Mouse (Mus musculus): ENCODE data around the gene Zbtb20. TPM values are rescaled to one million over a fixed set of nuclear protein-coding genes. Genes with fewer than 3 reads are reported as not detected.

Zbtb20 gene
- polyA plus RNA-seq, 1 experiment, result 14.7 TPM

- Histone ChIP-seq H3K4me3 (ENCODE audit: insufficient read depth, low read length) (no peak overlapping the region), H3K27ac (ENCODE audit: insufficient read depth, low read depth, low read length) (no peak overlapping the region), H3K4me1 (ENCODE audit: control insufficient read depth, insufficient read depth, low read length) (peaks cover 8% of the 10 kb centered on the region)
- TF ChIP-seq CTCF (IDR thresholded peaks at IDR 0.05; ENCODE audit: low read depth, low read length) (no peak), POLR2A (IDR thresholded peaks at IDR 0.05; ENCODE audit: borderline replicate concordance, low read depth, low read length) (no peak)
Observed at GRCm38 (mm10) chr16:43505314-43505950, 629.8 kb downstream of the Zbtb20 start.

- H3K4me3 ChIP-seq (ENCODE audit: insufficient read depth, low read length), result no peak overlapping the region
- peaks cover 8% of the 10 kb centered on the region for H3K4me1 ChIP-seq (ENCODE audit: control insufficient read depth, insufficient read depth, low read length)
- no peak overlapping the region for H3K27ac ChIP-seq (ENCODE audit: insufficient read depth, low read depth, low read length)
- TF ChIP-seq CTCF (IDR thresholded peaks at IDR 0.05; ENCODE audit: low read depth, low read length) (no peak), POLR2A (IDR thresholded peaks at IDR 0.05; ENCODE audit: borderline replicate concordance, low read depth, low read length) (no peak)
Observed at GRCm38 (mm10) chr16:43506189-43506751, 630.6 kb downstream of the Zbtb20 start.

- Histone ChIP-seq H3K4me1 (ENCODE audit: control insufficient read depth, insufficient read depth, low read length) (peaks cover 8% of the 10 kb centered on the region), H3K27ac (ENCODE audit: insufficient read depth, low read depth, low read length) (no peak overlapping the region), H3K4me3 (ENCODE audit: insufficient read depth, low read length) (no peak overlapping the region)
- no peak for TF ChIP-seq POLR2A (IDR thresholded peaks at IDR 0.05; ENCODE audit: borderline replicate concordance, low read depth, low read length)
- TF ChIP-seq CTCF (IDR thresholded peaks at IDR 0.05; ENCODE audit: low read depth, low read length), result no peak
Observed at GRCm38 (mm10) chr16:43506771-43507405, 631.2 kb downstream of the Zbtb20 start.

- Histone ChIP-seq H3K4me1 (ENCODE audit: control insufficient read depth, insufficient read depth, low read length) (peaks cover 6% of the 10 kb centered on the region), H3K27ac (ENCODE audit: insufficient read depth, low read depth, low read length) (no peak overlapping the region), H3K4me3 (ENCODE audit: insufficient read depth, low read length) (no peak overlapping the region)
- no peak for TF ChIP-seq POLR2A (IDR thresholded peaks at IDR 0.05; ENCODE audit: borderline replicate concordance, low read depth, low read length)
- TF ChIP-seq CTCF (IDR thresholded peaks at IDR 0.05; ENCODE audit: low read depth, low read length), result no peak
Observed at GRCm38 (mm10) chr16:43508166-43508998, 632.7 kb downstream of the Zbtb20 start.

GRCm38 (mm10) chr16:43510516-43510915, 634.8 kb downstream of the Zbtb20 start:
- Histone ChIP-seq H3K4me3 (ENCODE audit: insufficient read depth, low read length) (no peak overlapping the region), H3K27ac (ENCODE audit: insufficient read depth, low read depth, low read length) (no peak overlapping the region), H3K4me1 (ENCODE audit: control insufficient read depth, insufficient read depth, low read length) (peaks cover 4% of the 10 kb centered on the region; the same call in 1 of the 2 replicates)
- TF ChIP-seq CTCF (IDR thresholded peaks at IDR 0.05; ENCODE audit: low read depth, low read length) (no peak), POLR2A (IDR thresholded peaks at IDR 0.05; ENCODE audit: borderline replicate concordance, low read depth, low read length) (no peak)

GRCm38 (mm10) chr16:43511531-43511930, 635.9 kb downstream of the Zbtb20 start:
- TF ChIP-seq CTCF (IDR thresholded peaks at IDR 0.05; ENCODE audit: low read depth, low read length) (no peak), POLR2A (IDR thresholded peaks at IDR 0.05; ENCODE audit: borderline replicate concordance, low read depth, low read length) (no peak)
- Histone ChIP-seq H3K4me1 (ENCODE audit: control insufficient read depth, insufficient read depth, low read length) (no peaks in the 10 kb centered on the region), H3K4me3 (ENCODE audit: insufficient read depth, low read length) (no peak overlapping the region), H3K27ac (ENCODE audit: insufficient read depth, low read depth, low read length) (no peak overlapping the region)

GRCm38 (mm10) chr16:43513933-43514332, 638.3 kb downstream of the Zbtb20 start:
- TF ChIP-seq POLR2A (IDR thresholded peaks at IDR 0.05; ENCODE audit: borderline replicate concordance, low read depth, low read length), result no peak
- Histone ChIP-seq H3K4me3 (ENCODE audit: insufficient read depth, low read length) (no peak overlapping the region), H3K4me1 (ENCODE audit: control insufficient read depth, insufficient read depth, low read length) (no peaks in the 10 kb centered on the region), H3K27ac (ENCODE audit: insufficient read depth, low read depth, low read length) (no peak overlapping the region)

- H3K4me3 ChIP-seq (ENCODE audit: insufficient read depth, low read length), result no peak overlapping the region
- no peak for TF ChIP-seq CTCF (IDR thresholded peaks at IDR 0.05; ENCODE audit: low read depth, low read length)
- no peak for TF ChIP-seq POLR2A (IDR thresholded peaks at IDR 0.05; ENCODE audit: borderline replicate concordance, low read depth, low read length)
- H3K27ac ChIP-seq (ENCODE audit: insufficient read depth, low read depth, low read length), result no peak overlapping the region
- no peaks in the 10 kb centered on the region for H3K4me1 ChIP-seq (ENCODE audit: control insufficient read depth, insufficient read depth, low read length)
Observed at GRCm38 (mm10) chr16:43515538-43515937, 639.9 kb downstream of the Zbtb20 start.

- no peaks in the 10 kb centered on the region for H3K4me1 ChIP-seq (ENCODE audit: control insufficient read depth, insufficient read depth, low read length)
- no peak for TF ChIP-seq CTCF (IDR thresholded peaks at IDR 0.05; ENCODE audit: low read depth, low read length)
- no peak for TF ChIP-seq POLR2A (IDR thresholded peaks at IDR 0.05; ENCODE audit: borderline replicate concordance, low read depth, low read length)
- H3K27ac ChIP-seq (ENCODE audit: insufficient read depth, low read depth, low read length), result no peak overlapping the region
- H3K4me3 ChIP-seq (ENCODE audit: insufficient read depth, low read length), result no peak overlapping the region
Observed at GRCm38 (mm10) chr16:43520274-43520673, 644.6 kb downstream of the Zbtb20 start.

Measured in bone marrow macrophage, adult 2 months (primary cell).